Mouse (Mus musculus) spleen, adult 2 months (tissue): ENCODE results near the gene Ezh2.

Experiments
- CTCF ChIP-seq: fragments of 200-500 bp; IDR thresholded peaks from 2 replicates; pipeline ENCODE4 v1.5.1; 2011; ENCODE audit warnings: mild to moderate bottlenecking, inconsistent platforms; ENCODE audit not compliant: insufficient read depth, insufficient read length, insufficient replicate concordance; ENCODE audit errors: extremely low read depth
- POLR2A ChIP-seq: fragments of 200-500 bp; IDR thresholded peaks from 2 replicates; pipeline ENCODE4 v1.6.1; 2011; ENCODE audit warnings: low read depth, low read length, inconsistent platforms

GRCm38 (mm10) chr6:47552280-47552679 is 42.9 kb downstream of the Ezh2 start:
- no peak for TF ChIP-seq CTCF
- TF ChIP-seq POLR2A: no peak
